Mouse (Mus musculus): Measurements from ENCODE around the gene Cnn3. TPM values are rescaled to one million over a fixed set of nuclear protein-coding genes. Genes with fewer than 3 reads are reported as not detected.

Gene Cnn3
- polyA plus RNA-seq, 1 experiment from 2014 or later, result 488 TPM

DNA sequence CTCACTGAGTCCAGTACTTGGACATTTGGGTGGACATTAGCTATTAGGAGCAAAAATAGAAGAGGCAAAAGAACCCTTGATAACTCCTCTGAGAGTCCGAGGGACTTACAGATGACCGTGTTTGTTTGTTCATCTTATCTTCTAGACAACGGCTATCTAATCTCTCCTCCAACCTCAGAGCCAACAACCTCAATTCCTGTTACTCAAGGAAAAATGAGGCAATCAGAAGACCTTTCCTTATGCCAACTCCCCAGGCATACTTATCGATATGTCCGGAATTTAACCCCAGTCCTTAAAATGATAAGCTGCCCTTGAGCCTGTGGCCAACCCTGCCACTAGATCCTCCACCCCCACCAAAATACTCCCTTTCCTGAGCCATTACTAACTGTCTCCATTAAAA lies 74.4 kb downstream of the Cnn3 start:
- 25% methylated on average over 5 of the region's 5 CpGs for WGBS (ENCODE audit: insufficient replicate concordance)
- H3K4me2 ChIP-seq, result 0 out of 2 replicates have a peak overlapping the region, but pooled peaks have one; percentile 3
- H3K27me3 ChIP-seq (ENCODE audit: control insufficient read depth, insufficient read depth, low read length), result no peaks in the 10 kb centered on the region
- ATAC-seq (replicated peaks; ENCODE audit: insufficient number of reproducible peaks, low FRiP score, low TSS enrichment), result no peak
- H3K4me3 ChIP-seq (ENCODE audit: low read depth, low read length), result no peak overlapping the region
- H3K27ac ChIP-seq (ENCODE audit: low read depth, low read length), result no peak overlapping the region
- H3K4me1 ChIP-seq (ENCODE audit: control insufficient read depth, insufficient read depth, low read length), result no peaks in the 10 kb centered on the region
- H3K9me3 ChIP-seq (replicated peaks; ENCODE audit: control insufficient read depth, low read length), result no peaks in the 10 kb centered on the region
- H3K9ac ChIP-seq (ENCODE audit: low read depth, low read length), result no peak overlapping the region
- no peaks in the 10 kb centered on the region for H3K36me3 ChIP-seq (ENCODE audit: control insufficient read depth, insufficient read depth, low read length)

DNA sequence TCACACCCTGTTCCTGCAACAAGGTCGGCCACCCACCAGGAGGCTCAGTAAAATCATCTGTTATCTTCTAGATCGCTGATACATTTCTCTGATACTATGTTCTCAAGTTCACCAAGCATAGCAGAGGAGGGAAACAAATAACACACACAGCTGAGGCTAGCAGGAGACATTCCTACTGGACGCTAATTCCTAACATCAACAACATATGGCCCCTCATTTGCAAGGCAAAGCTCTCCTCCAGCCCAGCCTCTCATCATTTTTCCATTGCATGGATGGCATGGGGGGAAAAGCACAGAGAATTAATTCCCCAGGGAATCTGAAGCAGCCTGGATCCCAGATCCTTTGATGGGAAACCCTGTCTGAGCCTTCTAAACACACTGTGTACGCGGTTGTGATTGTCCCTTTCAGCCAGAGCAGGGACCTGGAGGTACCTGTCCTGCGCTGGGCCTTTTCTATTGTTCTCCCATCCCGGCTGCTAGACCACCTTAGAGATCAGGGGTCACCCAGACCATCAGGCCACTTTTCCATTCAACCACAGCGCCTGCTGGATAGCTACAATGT lies 78.7 kb downstream of the Cnn3 start:
- Histone ChIP-seq H3K27ac (ENCODE audit: low read depth, low read length) (no peak overlapping the region), H3K4me3 (ENCODE audit: low read depth, low read length) (no peak overlapping the region), H3K27me3 (ENCODE audit: control insufficient read depth, insufficient read depth, low read length) (no peaks in the 10 kb centered on the region), H3K4me1 (ENCODE audit: control insufficient read depth, insufficient read depth, low read length) (peaks cover 10% of the 10 kb centered on the region; the same call in 1 of the 2 replicates), H3K4me2 (no peak overlapping the region), H3K9me3 (replicated peaks; ENCODE audit: control insufficient read depth, low read length) (no peaks in the 10 kb centered on the region), H3K36me3 (ENCODE audit: control insufficient read depth, insufficient read depth, low read length) (no peaks in the 10 kb centered on the region), H3K9ac (ENCODE audit: low read depth, low read length) (no peak overlapping the region)
- no peak for ATAC-seq (replicated peaks; ENCODE audit: insufficient number of reproducible peaks, low FRiP score, low TSS enrichment)
- 64% methylated on average over 8 of the region's 8 CpGs for WGBS (ENCODE audit: insufficient replicate concordance)

DNA sequence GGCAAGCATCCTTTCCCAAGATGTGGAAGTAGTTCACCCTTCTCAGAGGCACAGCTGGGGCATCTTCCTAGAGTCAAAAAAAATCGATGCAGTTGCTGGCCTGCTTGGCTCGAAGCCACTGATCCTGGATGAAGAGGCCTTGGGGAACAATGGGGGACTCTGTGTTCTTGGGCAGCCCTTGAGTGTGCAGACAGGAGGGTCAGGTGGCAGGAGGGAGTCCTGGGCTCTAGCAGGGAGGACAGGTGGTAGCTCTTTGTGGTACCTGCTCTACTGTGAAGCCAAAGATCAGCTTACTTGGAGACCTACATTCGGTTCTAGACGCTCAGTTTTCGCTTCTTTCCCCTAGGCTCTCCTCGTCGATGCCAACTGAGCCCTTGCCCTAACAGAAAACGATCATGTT lies 79.9 kb downstream of the Cnn3 start:
- ATAC-seq (replicated peaks; ENCODE audit: insufficient number of reproducible peaks, low FRiP score, low TSS enrichment), result no peak
- Histone ChIP-seq H3K27ac (ENCODE audit: low read depth, low read length) (no peak overlapping the region), H3K4me1 (ENCODE audit: control insufficient read depth, insufficient read depth, low read length) (peaks cover 10% of the 10 kb centered on the region; the same call in 1 of the 2 replicates), H3K4me2 (no peak overlapping the region), H3K9ac (ENCODE audit: low read depth, low read length) (no peak overlapping the region), H3K9me3 (replicated peaks; ENCODE audit: control insufficient read depth, low read length) (no peaks in the 10 kb centered on the region), H3K36me3 (ENCODE audit: control insufficient read depth, insufficient read depth, low read length) (no peaks in the 10 kb centered on the region), H3K27me3 (ENCODE audit: control insufficient read depth, insufficient read depth, low read length) (no peaks in the 10 kb centered on the region), H3K4me3 (ENCODE audit: low read depth, low read length) (no peak overlapping the region)
- 91% methylated on average over 8 of the region's 8 CpGs for WGBS (ENCODE audit: insufficient replicate concordance)

- Histone ChIP-seq H3K27me3 (ENCODE audit: control insufficient read depth, insufficient read depth, low read length) (no peaks in the 10 kb centered on the region), H3K4me1 (ENCODE audit: control insufficient read depth, insufficient read depth, low read length) (peaks cover 10% of the 10 kb centered on the region; the same call in 1 of the 2 replicates), H3K27ac (ENCODE audit: low read depth, low read length) (no peak overlapping the region), H3K4me2 (no peak overlapping the region), H3K9ac (ENCODE audit: low read depth, low read length) (no peak overlapping the region), H3K36me3 (ENCODE audit: control insufficient read depth, insufficient read depth, low read length) (no peaks in the 10 kb centered on the region), H3K4me3 (ENCODE audit: low read depth, low read length) (no peak overlapping the region), H3K9me3 (replicated peaks; ENCODE audit: control insufficient read depth, low read length) (no peaks in the 10 kb centered on the region)
- 70% methylated on average over 7 of the region's 7 CpGs for WGBS (ENCODE audit: insufficient replicate concordance)
- ATAC-seq (replicated peaks; ENCODE audit: insufficient number of reproducible peaks, low FRiP score, low TSS enrichment), result no peak
These were observed 80.5 kb downstream of the Cnn3 start for GRCm38 (mm10) chr3:121506756-121507155.

GRCm38 (mm10) chr3:121507678-121508077 lies 81.4 kb downstream of the Cnn3 start:
- 91% methylated on average over 14 of the region's 14 CpGs for WGBS (ENCODE audit: insufficient replicate concordance)
- H3K9me3 ChIP-seq (replicated peaks; ENCODE audit: control insufficient read depth, low read length), result no peaks in the 10 kb centered on the region
- no peak for ATAC-seq (replicated peaks; ENCODE audit: insufficient number of reproducible peaks, low FRiP score, low TSS enrichment)
- H3K27ac ChIP-seq (ENCODE audit: low read depth, low read length), result no peak overlapping the region
- peaks cover 10% of the 10 kb centered on the region; the same call in 1 of the 2 replicates for H3K4me1 ChIP-seq (ENCODE audit: control insufficient read depth, insufficient read depth, low read length)
- H3K4me3 ChIP-seq (ENCODE audit: low read depth, low read length), result no peak overlapping the region
- H3K27me3 ChIP-seq (ENCODE audit: control insufficient read depth, insufficient read depth, low read length), result no peaks in the 10 kb centered on the region
- H3K4me2 ChIP-seq, result no peak overlapping the region
- no peak overlapping the region for H3K9ac ChIP-seq (ENCODE audit: low read depth, low read length)
- no peaks in the 10 kb centered on the region for H3K36me3 ChIP-seq (ENCODE audit: control insufficient read depth, insufficient read depth, low read length)

Other genes starting within 250 kb of the Cnn3 start
- 1.8 and 2.5 TPM in 2 replicates for gene Tmem56, start 143.4 kb upstream of the Cnn3 start, polyA plus RNA-seq (2014; fragmentation: Nextera tagmentation; extraction: Ambion mirVana)
- 38.2 and 42.2 TPM in 2 replicates for gene Alg14, start 134.7 kb upstream of the Cnn3 start, polyA plus RNA-seq (2014; fragmentation: Nextera tagmentation; extraction: Ambion mirVana)
- gene Slc44a3, start 105.9 kb downstream of the Cnn3 start, polyA plus RNA-seq (2014; fragmentation: Nextera tagmentation; extraction: Ambion mirVana), result 0.83 and 1.1 TPM in 2 replicates
- not detected in 2 replicates for gene 4930432M17Rik, start 244.3 kb downstream of the Cnn3 start, polyA plus RNA-seq (2014; fragmentation: Nextera tagmentation; extraction: Ambion mirVana)

All from heart, embryonic 11.5 days (tissue).